Mouse (Mus musculus): ENCODE data around the gene Mtcl1. TPM values are rescaled to one million over a fixed set of nuclear protein-coding genes. Genes with fewer than 3 reads are reported as not detected.

Mtcl1 gene
- polyA plus RNA-seq (2012; rRNA removed): 2.0 and 2.8 TPM in 2 replicates

- no peak for DNase-seq (ENCODE audit: low read depth)
These were observed at the start of gene Mtcl1 for GRCm38 (mm10) chr17:66449460-66450341. TSS of gene Mtcl1 (minus strand) at chr17:66449750.

- no peak for DNase-seq (ENCODE audit: low read depth)
These were observed 49.0 kb upstream of the Mtcl1 start for GRCm38 (mm10) chr17:66498598-66498997.

GRCm38 (mm10) chr17:66496589-66496988 lies 47.0 kb upstream of the Mtcl1 start:
- DNase-seq (ENCODE audit: low read depth): no peak

GRCm38 (mm10) chr17:66490022-66490601 lies 40.6 kb upstream of the Mtcl1 start:
- DNase-seq (ENCODE audit: low read depth): no peak

DNA sequence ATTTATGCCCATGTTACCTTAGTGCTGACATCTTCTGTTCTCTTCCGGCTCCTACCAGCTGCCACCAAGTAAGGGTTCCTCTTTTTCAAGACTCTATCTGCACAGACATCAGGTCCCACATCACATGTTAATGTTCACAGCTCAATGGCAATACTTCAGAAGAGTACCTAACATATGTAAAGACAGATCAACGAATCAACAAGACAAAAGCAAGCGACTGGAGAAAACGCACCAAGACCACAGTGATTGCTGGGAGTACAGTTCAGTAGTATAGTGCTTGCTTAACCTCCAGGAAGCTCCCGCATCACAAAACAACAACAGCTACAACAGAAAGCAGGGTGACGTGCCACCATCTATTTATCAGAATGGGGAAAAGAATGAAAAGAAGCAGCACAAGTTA lies 37.0 kb upstream of the Mtcl1 start:
- no peak for DNase-seq (ENCODE audit: low read depth)

DNA sequence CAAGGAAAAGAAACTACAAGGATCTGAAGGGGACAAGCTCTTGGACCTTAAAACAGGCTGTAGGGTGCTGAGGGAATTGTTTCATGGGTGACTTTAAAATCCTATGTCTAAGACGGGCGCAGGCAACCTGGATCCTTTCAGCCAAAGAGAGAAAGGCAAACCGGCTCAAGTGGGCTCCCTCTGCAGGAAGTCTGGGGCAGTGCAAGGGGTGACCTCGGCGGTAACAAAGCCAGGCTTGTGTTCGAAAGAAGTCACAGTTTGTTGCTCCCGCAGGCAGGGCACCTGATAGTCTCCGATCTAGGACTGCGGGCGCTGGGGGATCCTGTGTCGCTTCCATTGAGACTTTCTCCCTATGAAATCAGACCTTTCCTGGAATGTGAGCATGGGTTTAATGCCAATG lies 36.2 kb upstream of the Mtcl1 start:
- no peak for DNase-seq (ENCODE audit: low read depth)

- no peak for DNase-seq (ENCODE audit: low read depth)
These were observed 35.4 kb upstream of the Mtcl1 start for GRCm38 (mm10) chr17:66484965-66485364.

DNA sequence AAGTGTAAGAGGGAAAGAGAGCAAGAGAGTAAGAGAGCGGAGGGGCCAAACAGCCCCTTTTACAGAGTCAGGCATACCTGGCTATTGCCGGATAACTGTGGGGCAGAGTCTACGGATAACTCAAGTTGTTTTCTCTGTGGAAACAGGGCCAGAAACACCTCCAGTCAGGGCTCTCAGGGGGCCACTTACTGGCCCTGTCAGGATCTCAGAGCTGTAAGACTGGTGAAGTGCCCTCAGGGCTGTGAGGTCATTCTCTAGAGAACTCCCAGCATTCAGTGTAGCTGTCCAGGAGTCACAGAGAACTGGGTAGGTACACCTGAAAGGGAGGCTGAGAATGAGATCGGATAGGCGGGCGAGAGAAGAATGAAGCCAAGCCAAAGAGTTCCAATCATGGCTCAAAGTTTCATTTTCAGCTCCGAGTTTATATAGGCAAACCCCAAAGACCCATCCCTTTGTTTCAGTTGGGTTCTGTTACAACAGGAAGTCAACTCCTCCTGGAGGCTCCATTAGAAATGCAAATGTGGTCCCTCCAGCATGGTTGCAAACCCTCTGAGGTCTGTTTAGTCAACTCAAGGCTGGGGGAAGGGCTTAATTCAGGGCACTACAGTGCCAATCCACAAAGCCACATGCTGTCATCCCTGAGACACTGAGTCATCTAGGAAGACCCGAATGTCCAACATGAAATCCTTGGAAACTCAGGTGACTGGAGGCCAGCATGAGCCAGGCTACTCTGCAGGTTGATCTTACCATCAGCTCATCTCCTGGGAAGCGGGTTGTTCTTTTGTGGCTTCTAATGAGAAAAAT lies 34.3 kb upstream of the Mtcl1 start:
- no peak for DNase-seq (ENCODE audit: low read depth)

DNA sequence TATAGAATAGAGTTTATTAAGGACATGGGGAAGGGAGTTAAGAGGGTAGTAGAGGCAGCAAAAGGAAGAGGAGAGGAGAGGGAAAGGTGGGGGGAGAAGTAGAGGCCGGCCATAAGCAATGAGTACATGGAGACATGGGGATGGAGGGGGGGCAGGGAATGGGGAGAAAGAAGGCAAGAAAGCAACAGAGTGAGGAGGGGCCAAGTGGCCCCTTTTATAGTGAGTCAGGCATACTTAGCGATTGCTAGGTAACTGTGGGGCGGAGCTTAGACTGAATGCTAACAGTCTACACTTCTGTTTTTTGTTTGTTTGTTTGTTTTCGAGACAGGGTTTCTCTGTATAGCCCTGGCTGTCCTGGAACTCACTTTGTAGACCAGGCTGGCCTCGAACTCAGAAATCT lies 31.7 kb upstream of the Mtcl1 start:
- no peak for DNase-seq (ENCODE audit: low read depth)

GRCm38 (mm10) chr17:66480491-66481278 lies 31.1 kb upstream of the Mtcl1 start:
- DNase-seq (ENCODE audit: low read depth): no peak

- DNase-seq (ENCODE audit: low read depth): no peak
These were observed 30.4 kb upstream of the Mtcl1 start for GRCm38 (mm10) chr17:66479813-66480490.

DNA sequence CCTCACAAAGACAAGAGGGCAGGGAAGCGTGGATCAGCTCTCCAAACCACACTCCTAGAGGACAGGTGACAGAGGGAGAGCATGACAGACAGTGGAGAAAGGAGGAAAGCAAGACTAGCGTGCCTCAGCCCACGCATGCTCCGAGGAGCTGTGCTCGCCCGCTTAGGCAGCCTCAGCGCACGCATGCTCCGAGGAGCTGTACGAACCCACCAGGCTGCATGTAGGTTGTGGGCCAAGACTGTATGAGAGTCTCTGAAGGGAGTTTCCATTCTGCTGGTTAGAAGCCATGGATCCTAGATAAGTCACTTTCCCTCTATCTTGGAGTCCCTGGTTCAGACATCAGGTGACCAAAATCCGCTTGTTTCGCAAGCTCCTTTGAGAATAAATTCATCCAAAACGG lies 29.8 kb upstream of the Mtcl1 start:
- DNase-seq (ENCODE audit: low read depth): no peak

GRCm38 (mm10) chr17:66473205-66473604 lies 23.7 kb upstream of the Mtcl1 start:
- DNase-seq (ENCODE audit: low read depth): no peak

- DNase-seq (ENCODE audit: low read depth): no peak
These were observed 22.2 kb upstream of the Mtcl1 start for GRCm38 (mm10) chr17:66471775-66472174.

DNA sequence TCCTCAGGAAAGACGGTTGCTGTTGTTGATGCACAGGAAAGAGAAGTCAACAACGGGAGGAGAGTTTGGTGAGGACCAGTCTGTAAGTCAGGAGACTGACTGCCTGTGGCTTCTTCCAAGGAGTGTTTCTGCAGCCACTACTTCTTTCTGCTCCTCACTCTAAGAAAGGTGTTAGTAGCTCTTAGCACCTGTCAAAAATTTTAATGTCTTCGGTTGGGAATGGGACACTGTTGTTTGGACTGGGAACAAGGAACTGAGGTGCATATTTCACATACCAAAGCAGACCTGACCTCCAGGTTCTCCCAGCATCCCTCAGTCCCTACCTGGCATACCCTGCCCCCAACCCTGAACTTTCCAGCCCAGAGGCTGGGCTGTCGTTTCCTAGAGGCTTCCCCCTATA lies 21.7 kb upstream of the Mtcl1 start:
- no peak for DNase-seq (ENCODE audit: low read depth)

GRCm38 (mm10) chr17:66470020-66470419 lies 20.5 kb upstream of the Mtcl1 start:
- no peak for DNase-seq (ENCODE audit: low read depth)

DNA sequence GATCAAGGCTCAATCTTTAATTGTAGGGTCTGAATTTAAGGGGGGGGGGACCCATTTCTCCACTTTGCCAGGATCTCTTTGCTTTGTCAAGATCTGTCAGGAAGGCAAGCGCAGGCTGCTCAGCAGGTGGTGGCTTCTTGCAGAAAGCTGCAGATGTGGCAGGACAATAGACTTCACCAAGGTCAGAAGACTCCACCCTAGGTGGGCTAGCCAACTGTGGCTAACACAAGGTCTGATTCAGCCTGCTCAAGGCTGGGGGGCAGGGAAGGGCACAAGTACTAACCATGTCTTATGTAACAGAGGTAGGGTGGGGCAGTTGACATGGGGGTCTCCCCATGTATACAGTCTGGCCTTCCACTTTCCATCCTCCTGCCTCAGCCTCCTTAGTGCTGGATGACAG lies 7.7 kb upstream of the Mtcl1 start:
- DNase-seq (ENCODE audit: low read depth): no peak

GRCm38 (mm10) chr17:66451143-66451542 lies 1.6 kb upstream of the Mtcl1 start:
- no peak for DNase-seq (ENCODE audit: low read depth)

DNA sequence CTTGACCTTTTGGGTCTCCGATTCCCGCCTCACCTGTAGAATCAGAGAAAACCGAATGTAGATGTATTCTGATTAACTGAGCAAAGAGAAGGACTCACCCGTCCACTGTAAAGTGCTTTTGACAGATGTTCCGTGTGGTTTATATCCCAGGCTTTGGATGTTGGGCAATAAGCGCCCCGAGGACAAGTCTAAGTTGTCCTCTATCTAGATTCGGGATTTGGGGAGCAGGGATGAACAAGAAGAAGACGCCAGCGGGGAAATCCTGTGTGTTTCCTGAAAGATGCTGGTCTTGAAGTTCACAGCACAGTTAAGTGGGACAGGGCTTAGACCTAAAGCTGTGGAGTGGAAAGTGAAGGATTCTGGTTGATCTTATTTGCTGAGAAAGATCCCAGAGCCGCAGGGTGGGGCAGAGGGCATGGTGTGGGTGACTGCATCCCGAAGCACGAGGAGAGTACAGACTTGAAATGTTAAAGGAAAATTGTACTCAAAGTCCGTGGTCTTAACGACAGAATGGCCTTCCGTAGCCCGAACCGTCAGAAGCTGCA lies 1.0 kb upstream of the Mtcl1 start:
- no peak for DNase-seq (ENCODE audit: low read depth)

DNA sequence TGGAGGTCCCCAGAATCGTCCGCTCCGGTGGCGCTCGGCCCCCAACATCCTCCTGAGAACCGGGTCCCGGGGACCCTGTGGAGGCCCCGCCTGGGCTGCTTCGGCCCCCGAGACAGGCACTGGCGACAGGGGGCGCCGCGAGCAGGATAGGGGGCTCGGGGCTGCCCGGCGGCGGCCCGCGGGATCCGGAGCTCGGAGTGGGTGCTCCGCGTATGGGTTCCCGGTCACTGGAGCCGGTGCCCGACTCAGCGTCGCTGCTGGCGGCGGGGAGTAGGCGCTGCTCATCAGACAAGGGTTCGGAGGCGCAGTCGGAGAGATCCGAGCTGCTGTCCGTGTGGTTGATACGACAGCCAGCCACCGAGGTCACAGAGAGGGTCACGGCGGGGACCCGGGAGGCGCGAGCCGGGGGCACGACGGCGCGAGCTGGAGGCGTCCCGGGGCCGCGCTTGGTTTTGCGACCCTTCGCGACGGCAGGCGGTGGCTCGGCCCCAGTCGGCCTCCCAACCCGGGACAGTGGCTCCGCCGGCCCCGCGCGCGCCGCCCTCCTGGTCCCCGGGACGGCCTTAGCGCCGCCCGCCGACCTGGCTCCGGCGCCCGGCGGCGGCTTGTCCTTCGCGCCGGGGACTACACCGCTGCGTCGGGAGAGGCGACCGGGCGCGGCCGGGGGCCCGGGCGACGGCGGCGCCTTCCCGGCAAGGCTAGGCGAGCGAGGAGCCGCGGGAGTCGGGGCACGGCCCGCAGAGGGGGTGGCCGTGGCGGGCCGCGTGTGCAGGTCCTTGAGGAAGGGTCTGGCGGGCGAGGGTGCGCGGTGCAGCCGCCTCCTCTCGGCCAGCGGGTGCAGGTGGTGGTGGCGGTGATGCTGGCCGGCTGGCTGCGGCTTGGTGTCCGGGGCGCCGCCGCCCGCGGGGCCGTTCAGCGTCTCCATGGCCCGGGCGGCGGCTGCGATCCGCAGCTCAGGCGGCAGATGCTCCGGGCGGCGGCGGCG lies 837 bp downstream of the Mtcl1 start:
- no peak for DNase-seq (ENCODE audit: low read depth)
